Mouse (Mus musculus) midbrain, embryonic 12.5 days (tissue): ENCODE data around the gene Taf8. TPM values are rescaled to one million over a fixed set of nuclear protein-coding genes. Genes with fewer than 3 reads are reported as not detected.

Experiments
- ATAC-seq: fragments of 200-750 bp; cut with Nextera tagmentation; 2 replicates; pipeline ENCODE4 v1.8.0; 2017; ENCODE audit warnings: low read depth, moderate TSS enrichment, moderate library complexity; ENCODE audit not compliant: low FRiP score
- H3K27ac ChIP-seq: fragments of 300-500 bp; sonication (generic); replicated peaks from 2 replicates; pipeline ENCODE4 v1.5.1; 2016; ENCODE audit warnings: mild to moderate bottlenecking
- H3K27me3 ChIP-seq: fragments of 300-500 bp; sonication (generic); 2 replicates; pipeline ENCODE4 v1.6.1; 2016; ENCODE audit warnings: mild to moderate bottlenecking
- H3K36me3 ChIP-seq: fragments of 300-500 bp; sonication (generic); 2 replicates; pipeline ENCODE4 v1.6.1; 2016
- H3K4me1 ChIP-seq: fragments of 300-500 bp; sonication (generic); 2 replicates; pipeline ENCODE4 v1.6.1; 2016
- H3K4me2 ChIP-seq: fragments of 300-500 bp; sonication (generic); replicated peaks from 2 replicates; pipeline ENCODE4 v1.6.1; 2016; ENCODE audit warnings: mild to moderate bottlenecking, moderate library complexity
- H3K4me3 ChIP-seq: fragments of 300-500 bp; sonication (generic); 2 replicates; pipeline ENCODE4 v1.5.1; 2016; ENCODE audit warnings: mild to moderate bottlenecking
- H3K9ac ChIP-seq: fragments of 300-500 bp; sonication (generic); replicated peaks from 2 replicates; pipeline ENCODE4 v1.6.1; 2016; ENCODE audit warnings: mild to moderate bottlenecking, moderate library complexity
- H3K9me3 ChIP-seq: fragments of 300-500 bp; sonication (generic); 2 replicates; pipeline ENCODE4 v1.6.1; 2016; ENCODE audit warnings: mild to moderate bottlenecking
- WGBS: fragments of 180-500 bp; shearing (Covaris S2); methylation state at CpG from one replicate; pipeline ENCODE4 v1.1.7; 2016; 5-methylcytosine and 5-hydroxymethylcytosine counted together
- polyA plus RNA-seq: library from polyadenylated mRNA; unstranded; fragments of >200 nt; fragmentation: Nextera tagmentation; extraction: Ambion mirVana; gene quantifications from 2 replicates; pipeline ENCODE4 v1.2.1, GENCODE M21; 2016

Taf8 gene
- polyA plus RNA-seq, 1 experiment from 2014 or later: 32.2 TPM

DNA sequence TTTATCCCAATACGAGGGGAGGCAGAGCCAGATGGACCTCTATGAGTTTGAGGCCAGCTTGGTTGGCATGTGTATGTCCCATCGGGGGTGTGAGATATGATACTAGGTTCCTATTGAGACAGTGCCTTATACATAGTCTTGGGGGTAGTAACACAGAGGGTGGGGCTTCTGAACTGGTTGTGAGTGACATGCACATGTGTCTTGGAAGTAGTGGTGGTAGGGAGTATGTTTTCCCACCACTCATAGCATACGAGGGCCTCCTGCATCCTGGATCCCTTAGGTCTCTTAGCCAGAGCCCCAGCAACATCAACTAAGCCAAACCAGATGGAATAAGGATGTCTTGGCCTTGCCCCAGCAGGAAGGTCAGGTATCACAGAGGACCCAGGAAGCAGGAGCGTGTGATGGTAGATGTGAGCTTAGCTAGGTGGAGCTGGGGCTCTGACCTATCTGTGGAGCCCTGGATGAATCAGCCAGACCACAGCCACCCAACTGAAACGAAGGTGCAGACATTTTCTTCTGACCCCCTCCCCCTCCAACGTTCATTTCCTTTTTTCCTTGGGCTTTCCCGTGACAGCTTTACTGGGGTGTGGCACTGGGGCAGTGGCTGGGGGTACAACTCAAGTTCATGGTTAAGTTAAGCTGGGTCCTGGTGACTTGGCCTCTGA is 13.2 kb upstream of the Taf8 start:
- WGBS: 79% methylated on average over 7 of the region's 7 CpGs
- no peak overlapping the region for H3K27ac ChIP-seq
- ATAC-seq: no peak

DNA sequence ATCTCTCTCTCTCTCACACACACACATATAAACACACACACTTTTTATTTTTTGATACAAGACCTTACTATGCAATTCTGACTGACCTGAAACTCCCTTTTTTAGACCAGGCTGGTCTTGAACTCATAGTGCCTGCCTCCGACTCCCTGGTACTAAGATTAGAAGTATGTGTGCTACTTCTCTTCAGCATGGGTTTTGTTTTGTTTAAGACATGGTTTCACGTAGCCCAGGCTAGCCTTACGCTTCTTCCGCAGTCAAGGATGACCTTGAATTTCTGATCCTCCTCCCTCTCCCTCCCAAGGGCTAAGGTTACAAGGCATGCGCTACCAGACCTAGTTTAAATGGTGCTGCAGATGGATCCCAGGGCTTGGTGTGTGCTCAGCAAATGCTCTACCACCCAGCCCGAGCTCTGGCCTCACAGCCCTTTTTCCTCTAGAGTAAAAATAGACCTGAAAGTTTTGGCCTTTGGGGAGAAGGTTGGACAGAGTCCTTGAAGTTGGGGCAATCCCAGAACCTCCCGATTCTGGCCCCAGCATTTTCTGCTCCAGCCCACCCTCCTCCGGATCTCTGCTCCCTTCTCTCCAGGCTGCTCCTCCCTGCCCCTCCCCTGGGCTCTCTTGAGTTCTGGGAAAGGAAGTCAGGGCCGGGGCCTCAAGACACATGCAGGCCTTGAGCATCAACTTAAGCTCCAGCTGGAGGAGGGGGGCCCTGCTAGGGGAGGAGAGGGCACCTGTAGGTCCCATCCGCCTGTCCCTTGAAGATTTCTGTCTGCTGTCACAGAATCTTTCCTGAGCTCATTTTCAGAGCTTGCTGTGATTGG is 11.1 kb upstream of the Taf8 start:
- Histone ChIP-seq H3K4me2 (no peak overlapping the region), H3K4me3 (no peak overlapping the region), H3K9ac (no peak overlapping the region), H3K27ac (no peak overlapping the region), H3K27me3 (no peaks in the 10 kb centered on the region), H3K9me3 (no peaks in the 10 kb centered on the region), H3K4me1 (peaks cover 12% of the 10 kb centered on the region), H3K36me3 (no peaks in the 10 kb centered on the region)
- no peak for ATAC-seq
- WGBS: 74% methylated on average over 10 of the region's 10 CpGs

More for the DNA sequence above, 13.2 kb upstream of the Taf8 start:
- H3K36me3 ChIP-seq: no peaks in the 10 kb centered on the region
- no peaks in the 10 kb centered on the region for H3K9me3 ChIP-seq
- H3K4me3 ChIP-seq: no peak overlapping the region
- H3K27me3 ChIP-seq: no peaks in the 10 kb centered on the region
- H3K4me2 ChIP-seq: no peak overlapping the region
- H3K9ac ChIP-seq: no peak overlapping the region
- H3K4me1 ChIP-seq: peaks cover 14% of the 10 kb centered on the region

DNA sequence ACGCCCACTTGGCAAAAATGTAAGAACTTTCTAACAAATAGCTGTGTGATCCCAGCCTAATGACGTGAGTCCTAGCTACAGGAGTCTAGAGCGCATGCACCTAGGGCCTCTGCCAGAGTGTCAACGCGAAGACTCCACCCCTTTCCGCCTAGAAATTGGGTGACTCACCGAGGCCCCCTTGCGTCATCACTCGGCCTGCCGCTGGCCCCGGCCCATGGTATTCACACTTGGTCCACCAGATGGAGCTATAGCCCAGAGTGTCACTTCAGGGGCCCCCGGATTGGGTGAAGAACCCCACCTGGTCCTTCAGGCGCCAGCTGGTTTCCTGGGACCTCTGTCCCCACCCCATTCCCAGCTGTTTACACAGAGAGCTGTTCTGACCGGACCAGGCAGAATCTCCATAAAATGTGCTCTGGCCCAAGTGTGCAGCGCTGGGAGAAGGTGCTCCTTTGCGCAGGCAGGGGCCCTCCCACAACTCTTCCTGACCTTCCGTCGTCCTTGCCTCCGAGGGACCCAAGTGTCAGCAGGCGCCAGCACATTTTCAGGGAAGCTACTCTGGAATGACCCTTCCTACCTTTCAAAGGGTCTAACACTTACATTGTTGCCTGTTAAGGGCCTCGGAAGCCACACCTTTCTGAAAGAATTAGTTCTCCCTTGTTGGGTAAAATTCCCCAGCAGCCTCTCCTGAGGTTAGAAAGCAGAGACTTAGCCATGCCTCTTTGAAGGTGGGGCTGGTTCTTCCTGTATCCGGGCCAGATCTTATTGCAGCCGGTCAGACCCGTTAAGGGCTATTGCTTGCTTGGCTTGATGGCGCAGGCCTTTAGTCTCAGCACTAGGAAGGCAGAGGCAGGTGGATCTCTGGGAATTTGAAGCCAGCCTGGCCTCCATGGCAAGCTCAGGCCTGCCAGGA is 9.3 kb upstream of the Taf8 start:
- H3K4me2 ChIP-seq: peak overlapping the region; percentile 39
- H3K4me3 ChIP-seq: 0 out of 2 replicates have a peak overlapping the region, but pooled peaks have one; percentile 10
- no peak overlapping the region for H3K27ac ChIP-seq
- no peak overlapping the region for H3K9ac ChIP-seq
- H3K4me1 ChIP-seq: peaks cover 10% of the 10 kb centered on the region
- H3K9me3 ChIP-seq: no peaks in the 10 kb centered on the region
- ATAC-seq: peak; percentile 85
- no peaks in the 10 kb centered on the region for H3K36me3 ChIP-seq
- WGBS: 20% methylated on average over 25 of the region's 25 CpGs
- peaks cover under 1% of the 10 kb centered on the region; the same call in 1 of the 2 replicates for H3K27me3 ChIP-seq

DNA sequence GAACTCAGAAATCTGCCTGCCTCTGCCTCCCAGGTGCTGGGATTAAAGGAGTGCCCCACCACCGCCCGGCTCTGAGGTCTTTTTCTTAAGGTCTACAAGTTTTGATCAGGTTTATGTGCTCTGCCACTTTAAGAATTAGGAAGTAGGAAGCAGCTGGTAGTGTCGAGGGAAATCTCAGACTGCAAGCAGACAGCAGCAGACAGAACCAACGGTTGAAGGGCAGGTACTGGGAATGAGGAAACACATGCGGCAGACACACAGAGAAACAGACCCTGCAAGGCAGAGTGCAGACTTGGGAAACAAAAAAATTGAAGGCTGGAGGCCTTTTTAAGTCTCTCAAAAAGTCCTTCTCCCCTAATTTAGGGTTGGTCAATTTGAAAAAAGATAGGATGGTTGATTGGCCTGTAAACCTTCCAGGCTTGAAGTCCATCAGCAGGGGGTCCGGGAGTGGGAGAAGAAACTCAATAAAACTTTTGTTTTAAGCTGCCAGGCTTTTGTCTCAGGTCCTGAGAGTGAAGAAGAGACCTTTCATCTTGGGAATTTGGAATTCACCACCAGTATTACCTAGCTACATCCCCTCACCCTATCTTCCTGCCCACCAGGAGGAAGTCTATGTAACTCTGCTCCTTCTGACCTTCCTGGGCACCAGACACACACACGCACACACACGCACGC is 7.1 kb upstream of the Taf8 start:
- H3K36me3 ChIP-seq: no peaks in the 10 kb centered on the region
- H3K27me3 ChIP-seq: peaks cover 6% of the 10 kb centered on the region; the same call in 1 of the 2 replicates
- H3K9me3 ChIP-seq: no peaks in the 10 kb centered on the region
- H3K9ac ChIP-seq: no peak overlapping the region
- no peak for ATAC-seq
- no peak overlapping the region for H3K4me3 ChIP-seq
- H3K4me1 ChIP-seq: peaks cover 22% of the 10 kb centered on the region
- no peak overlapping the region for H3K27ac ChIP-seq
- no peak overlapping the region for H3K4me2 ChIP-seq
- WGBS: 63% methylated on average over 9 of the region's 9 CpGs

DNA sequence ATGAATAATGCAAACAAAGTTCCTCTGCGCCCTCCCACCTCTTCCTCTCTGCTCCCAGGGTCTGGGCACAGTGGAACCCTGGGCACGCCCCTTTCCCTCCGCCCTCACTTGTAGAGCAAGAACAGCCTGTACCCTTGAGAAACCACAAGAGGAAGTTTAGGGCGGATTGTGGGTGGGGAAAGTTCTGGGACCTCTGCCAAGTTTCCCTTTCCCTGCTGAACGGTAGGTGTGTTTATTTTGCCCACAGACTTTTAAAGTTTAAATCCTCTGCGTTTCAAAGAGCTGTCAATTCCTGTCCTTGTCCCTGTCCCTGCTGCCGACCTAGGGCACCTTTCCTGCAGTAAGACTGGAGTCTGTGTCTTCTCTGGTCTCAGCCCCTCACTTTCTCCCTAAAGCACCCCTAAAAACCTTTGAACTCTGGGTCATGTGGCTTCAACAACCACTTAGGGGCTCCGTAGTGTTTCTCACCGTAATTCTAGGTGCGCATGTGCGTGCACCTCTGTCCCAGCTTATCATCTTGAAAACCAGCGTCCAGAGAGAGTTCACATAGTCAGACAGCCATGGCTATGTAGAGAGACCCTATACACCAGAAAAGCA is 6.0 kb upstream of the Taf8 start:
- Histone ChIP-seq H3K4me2 (no peak overlapping the region), H3K27ac (no peak overlapping the region; the same call in 1 of the 2 replicates), H3K36me3 (no peaks in the 10 kb centered on the region), H3K4me3 (no peak overlapping the region), H3K9me3 (no peaks in the 10 kb centered on the region), H3K27me3 (peaks cover 6% of the 10 kb centered on the region; the same call in 1 of the 2 replicates), H3K9ac (no peak overlapping the region), H3K4me1 (peaks cover 22% of the 10 kb centered on the region)
- no peak for ATAC-seq
- 57% methylated on average over 12 of the region's 12 CpGs for WGBS

DNA sequence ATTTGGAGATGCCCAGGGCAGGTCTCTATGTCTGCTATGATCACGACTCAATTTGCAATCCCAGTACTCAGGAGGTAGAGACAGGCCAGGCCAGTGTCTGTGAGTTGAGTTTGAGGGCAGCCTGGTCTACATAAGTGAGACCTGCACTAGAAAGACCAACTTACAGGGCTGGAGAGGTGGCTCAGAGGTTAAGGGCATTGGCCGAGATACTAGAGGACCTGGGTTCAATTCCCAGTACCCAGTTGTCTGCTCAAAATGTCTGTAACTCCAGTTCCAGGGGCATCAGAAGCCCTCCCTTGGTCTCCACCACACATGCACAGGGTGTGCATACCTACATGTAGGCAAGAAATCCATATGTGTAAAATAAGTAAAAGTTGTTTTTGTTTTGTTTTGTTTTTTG is 5.4 kb upstream of the Taf8 start:
- no peak for ATAC-seq
- WGBS: 92% methylated on average over 2 of the region's 2 CpGs
- no peaks in the 10 kb centered on the region for H3K9me3 ChIP-seq

DNA sequence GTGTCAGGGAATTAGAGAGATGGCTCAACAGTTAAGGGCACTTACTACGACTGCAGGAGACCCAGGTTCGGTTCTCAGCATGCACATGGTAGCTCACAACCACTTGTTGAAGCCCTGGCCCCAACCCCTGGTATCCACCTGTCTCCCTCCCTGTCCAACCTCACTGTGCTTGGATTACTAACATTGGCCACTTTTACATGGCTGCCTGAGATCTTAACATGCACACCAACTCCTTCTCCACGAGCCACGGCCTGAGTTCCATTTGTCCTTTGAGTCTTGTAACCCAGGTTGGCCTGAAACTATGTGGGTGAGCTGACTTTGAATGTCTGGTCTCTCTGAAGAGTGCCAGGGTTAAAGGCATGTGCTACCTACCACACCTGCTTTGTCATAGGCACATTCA is 4.6 kb upstream of the Taf8 start:
- Histone ChIP-seq H3K27me3 (peaks cover 6% of the 10 kb centered on the region; the same call in 1 of the 2 replicates), H3K9me3 (no peaks in the 10 kb centered on the region), H3K4me3 (no peak overlapping the region), H3K4me1 (peaks cover 22% of the 10 kb centered on the region), H3K9ac (no peak overlapping the region), H3K4me2 (no peak overlapping the region), H3K27ac (no peak overlapping the region), H3K36me3 (no peaks in the 10 kb centered on the region)
- ATAC-seq: no peak
- WGBS: 88% methylated on average over 4 of the region's 4 CpGs

More for the DNA sequence above, 5.4 kb upstream of the Taf8 start:
- no peak overlapping the region for H3K9ac ChIP-seq
- H3K4me1 ChIP-seq: peaks cover 22% of the 10 kb centered on the region
- H3K27ac ChIP-seq: no peak overlapping the region
- no peaks in the 10 kb centered on the region for H3K36me3 ChIP-seq
- no peak overlapping the region for H3K4me3 ChIP-seq
- H3K27me3 ChIP-seq: peaks cover 6% of the 10 kb centered on the region; the same call in 1 of the 2 replicates
- H3K4me2 ChIP-seq: no peak overlapping the region

DNA sequence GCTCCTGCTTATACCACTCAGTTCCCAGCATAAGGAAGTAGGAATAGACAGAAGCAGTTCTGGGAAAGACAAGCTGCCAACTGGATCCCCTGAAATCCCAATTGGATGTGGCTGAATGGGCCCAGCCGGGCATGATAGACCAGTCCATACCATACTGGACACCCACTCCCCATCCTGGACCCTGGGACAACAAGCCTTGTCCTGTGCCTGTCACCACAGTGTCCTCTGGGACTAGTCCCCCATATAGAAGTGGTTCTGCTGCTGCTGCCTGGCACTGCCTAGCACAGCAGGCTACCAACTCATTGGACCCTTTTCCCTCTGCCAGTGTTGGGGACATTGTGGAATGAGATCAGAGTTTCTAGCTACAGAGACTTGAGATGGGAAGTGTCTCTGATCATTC is 4.0 kb upstream of the Taf8 start:
- H3K36me3 ChIP-seq: no peaks in the 10 kb centered on the region
- peaks cover 6% of the 10 kb centered on the region; the same call in 1 of the 2 replicates for H3K27me3 ChIP-seq
- ATAC-seq: no peak
- WGBS: 84% methylated on average over 1 of the region's 1 CpGs
- H3K9me3 ChIP-seq: no peaks in the 10 kb centered on the region
- no peak overlapping the region for H3K4me3 ChIP-seq
- H3K4me1 ChIP-seq: peaks cover 24% of the 10 kb centered on the region
- H3K9ac ChIP-seq: no peak overlapping the region
- H3K27ac ChIP-seq: no peak overlapping the region
- no peak overlapping the region for H3K4me2 ChIP-seq

DNA sequence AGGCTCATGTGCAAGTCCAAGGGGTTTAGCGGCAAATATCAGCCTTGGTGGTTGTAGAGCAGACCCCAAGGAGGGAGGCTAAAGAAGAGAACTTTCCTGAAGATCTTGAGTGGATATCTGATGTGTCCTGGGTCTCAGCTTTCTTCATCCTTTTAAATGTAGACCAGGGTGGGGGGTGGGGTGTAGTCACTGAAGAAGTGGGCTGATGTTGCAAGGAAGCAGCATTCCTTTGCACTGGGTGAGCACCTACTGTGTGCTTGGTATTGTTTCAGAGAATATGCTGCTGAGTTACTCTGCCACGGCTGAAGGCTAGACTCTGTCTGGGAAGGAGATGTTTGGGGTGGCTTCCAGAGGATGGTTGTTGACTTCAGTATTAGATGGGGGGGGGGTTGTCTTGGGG is 3.5 kb upstream of the Taf8 start:
- no peaks in the 10 kb centered on the region for H3K36me3 ChIP-seq
- peaks cover 6% of the 10 kb centered on the region; the same call in 1 of the 2 replicates for H3K27me3 ChIP-seq
- H3K4me3 ChIP-seq: no peak overlapping the region
- peaks cover 25% of the 10 kb centered on the region for H3K4me1 ChIP-seq
- no peak for ATAC-seq
- H3K27ac ChIP-seq: no peak overlapping the region
- 59% methylated on average over 2 of the region's 2 CpGs for WGBS
- peak overlapping the region; percentile 63 for H3K4me2 ChIP-seq
- no peaks in the 10 kb centered on the region for H3K9me3 ChIP-seq
- no peak overlapping the region for H3K9ac ChIP-seq

DNA sequence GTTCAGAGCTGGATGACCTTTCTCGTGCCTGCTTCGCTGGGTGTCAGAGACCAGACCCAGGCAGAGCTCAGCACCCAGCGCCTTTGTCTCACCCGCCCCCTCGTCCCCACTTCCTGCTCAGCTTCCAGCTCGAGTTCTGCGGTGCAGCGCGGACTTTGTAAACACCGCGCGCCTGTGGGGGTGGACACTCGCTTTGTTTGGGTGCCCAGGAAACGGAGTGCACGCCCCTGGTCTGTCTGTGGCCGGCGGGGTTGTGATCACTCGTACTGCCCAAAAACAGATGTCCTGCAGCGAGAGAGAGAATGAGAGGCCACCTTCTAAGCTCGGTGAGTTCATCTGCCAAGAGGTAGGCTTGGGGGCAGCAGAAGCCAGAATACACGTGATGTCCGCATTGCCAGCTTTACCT is 2.9 kb upstream of the Taf8 start, which contains the start of gene Ccnd3:
Gene Ccnd3 (plus strand): TSS at position 111 of the 406 bp plus-strand sequence.
- H3K4me3 ChIP-seq: peak within 1 kb of the TSS; percentile 37
- no peak for ATAC-seq
- H3K27ac ChIP-seq: no peak within 1 kb of the TSS
- H3K27me3 ChIP-seq: peaks cover 6% of the 10 kb centered on the region; the same call in 1 of the 2 replicates
- WGBS: 2% methylated on average over 22 of the region's 22 CpGs
- H3K9ac ChIP-seq: peak within 1 kb of the TSS; percentile 53
- H3K36me3 ChIP-seq: no peaks in the 10 kb centered on the region
- H3K4me2 ChIP-seq: peak within 1 kb of the TSS; percentile 63
- H3K4me1 ChIP-seq: peaks cover 25% of the 10 kb centered on the region
- no peaks in the 10 kb centered on the region for H3K9me3 ChIP-seq

DNA sequence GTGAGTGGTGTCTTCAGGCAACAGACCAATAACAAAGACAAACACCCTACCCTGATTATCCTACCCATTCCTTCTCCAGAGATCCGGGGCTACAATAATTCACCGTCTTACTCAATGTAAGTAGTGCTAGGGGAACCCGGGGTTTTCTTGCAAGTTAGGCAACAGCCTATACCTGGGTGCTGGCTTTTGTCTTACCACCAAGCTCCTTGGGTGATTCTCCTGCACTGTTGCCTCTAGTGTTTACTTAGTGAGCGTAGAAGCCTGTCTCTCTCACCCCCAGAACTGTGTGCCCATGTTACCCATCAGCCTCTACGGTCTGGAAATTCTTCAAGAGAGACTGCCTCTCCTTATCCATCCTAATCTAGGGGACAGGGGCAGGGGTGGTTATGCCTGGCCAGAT is 2.1 kb upstream of the Taf8 start:
- H3K36me3 ChIP-seq: peaks cover 4% of the 10 kb centered on the region; the same call in 1 of the 2 replicates
- H3K4me3 ChIP-seq: no peak overlapping the region
- no peak overlapping the region for H3K9ac ChIP-seq
- peaks cover 6% of the 10 kb centered on the region; the same call in 1 of the 2 replicates for H3K27me3 ChIP-seq
- no peak for ATAC-seq
- H3K4me2 ChIP-seq: peak overlapping the region; percentile 63
- H3K4me1 ChIP-seq: peaks cover 25% of the 10 kb centered on the region
- 67% methylated on average over 5 of the region's 5 CpGs for WGBS
- H3K27ac ChIP-seq: no peak overlapping the region
- no peaks in the 10 kb centered on the region for H3K9me3 ChIP-seq
